Mouse (Mus musculus): ENCODE data around the gene Dexi.

DNA sequence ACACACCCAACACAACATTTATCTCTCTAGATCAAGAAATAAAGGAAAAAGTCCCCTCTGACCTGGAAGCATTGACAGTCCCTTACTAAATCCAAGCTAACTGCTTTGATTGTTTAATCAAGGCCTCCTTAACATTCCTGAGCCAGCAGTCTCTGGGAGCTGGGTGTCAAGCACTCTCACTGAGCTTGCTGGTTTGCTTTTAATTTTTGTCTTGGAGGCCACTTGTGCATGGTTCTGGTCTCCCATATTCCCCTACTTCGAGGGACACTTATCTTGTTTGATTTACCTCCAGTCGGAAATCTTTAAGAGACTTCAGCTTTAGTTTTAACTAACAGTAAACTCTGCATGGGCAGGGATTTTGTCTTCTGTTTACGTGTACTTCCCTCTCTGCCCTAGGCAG, 67.9 kb downstream of the Dexi start:
- TF ChIP-seq GATA1 (IDR thresholded peaks at IDR 0.05; ENCODE audit: low read length) (no peak), TAL1 (IDR thresholded peaks at IDR 0.05; ENCODE audit: low read length) (no peak)
